Mouse (Mus musculus) induced T-regulatory cell, adult 2 months (primary cell): Measurements from ENCODE around the gene Tmem216.

Source experiments
- DNase-seq: peaks from one replicate; pipeline ENCODE4 v3.0.0-alpha.2; 2012; ENCODE audit warnings: low read depth

The Tmem216 gene

GRCm38 (mm10) chr19:10565217-10565616, 9.2 kb upstream of the Tmem216 start:
- DNase-seq: no peak

DNA sequence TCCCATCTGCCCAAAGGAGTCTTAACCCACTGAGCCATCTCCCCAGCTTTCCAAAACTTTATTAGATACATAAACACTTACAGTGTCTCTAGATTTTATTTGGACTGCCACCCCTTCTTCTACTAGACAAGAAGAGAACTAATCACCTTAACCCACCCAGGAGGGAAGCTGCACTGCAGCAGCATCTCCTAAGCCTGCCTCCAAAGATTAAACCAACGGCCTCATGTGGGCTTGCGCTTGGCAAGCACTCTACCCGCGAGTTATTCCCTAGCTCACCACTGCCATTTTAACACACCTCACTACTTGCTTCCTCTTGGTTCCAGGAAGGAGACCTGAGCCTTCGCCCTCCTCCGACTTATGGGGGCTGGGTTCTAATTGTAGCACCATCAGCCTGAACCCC, 8.2 kb upstream of the Tmem216 start:
- no peak for DNase-seq

DNA sequence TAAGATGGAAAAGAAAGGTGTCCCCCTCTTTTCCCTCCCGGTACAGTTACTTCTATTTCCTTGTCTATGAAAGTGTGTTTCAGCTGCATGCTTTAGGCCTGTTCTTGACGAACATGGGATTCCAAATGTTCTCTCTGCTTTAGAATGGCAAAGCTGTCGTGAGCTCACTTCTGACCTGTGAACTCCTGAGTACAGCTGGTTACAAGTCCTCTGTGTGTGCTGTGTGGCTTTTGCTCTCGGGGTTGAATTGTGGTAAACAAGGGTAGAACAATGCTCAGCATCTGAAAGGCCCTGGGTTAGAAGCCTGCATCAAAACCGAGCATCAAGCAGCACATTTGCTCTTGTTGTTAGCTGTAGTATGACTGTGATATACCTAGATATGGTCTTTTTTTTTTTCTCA, 6.3 kb upstream of the Tmem216 start:
- no peak for DNase-seq

GRCm38 (mm10) chr19:10561558-10562314, 5.7 kb upstream of the Tmem216 start:
- no peak for DNase-seq

DNA sequence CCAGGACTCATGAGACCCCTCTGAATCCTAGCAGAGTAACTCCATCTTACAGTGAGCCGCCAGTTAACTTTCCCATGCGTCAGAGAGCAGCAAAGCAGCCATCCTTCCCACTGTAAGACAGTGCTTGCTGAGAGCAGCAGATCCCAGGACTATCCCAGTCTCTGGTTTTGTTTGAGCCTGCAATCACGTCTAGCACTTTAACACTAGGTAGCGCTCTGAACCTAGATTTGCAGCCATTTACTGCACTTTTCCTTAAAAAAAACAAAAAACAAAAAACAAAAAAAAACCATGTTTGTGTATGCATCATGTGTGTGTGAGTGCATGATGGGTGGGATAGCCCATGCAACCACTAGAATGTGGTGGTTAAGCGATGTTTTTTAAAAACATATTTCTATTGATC, 4.1 kb upstream of the Tmem216 start:
- DNase-seq: no peak

GRCm38 (mm10) chr19:10557837-10558375, 1.9 kb upstream of the Tmem216 start:
- peak; percentile 30 for DNase-seq

GRCm38 (mm10) chr19:10557430-10557829, 1.4 kb upstream of the Tmem216 start:
- no peak for DNase-seq

GRCm38 (mm10) chr19:10557001-10557400, 963 bp upstream of the Tmem216 start:
- peak; percentile 16 for DNase-seq

DNA sequence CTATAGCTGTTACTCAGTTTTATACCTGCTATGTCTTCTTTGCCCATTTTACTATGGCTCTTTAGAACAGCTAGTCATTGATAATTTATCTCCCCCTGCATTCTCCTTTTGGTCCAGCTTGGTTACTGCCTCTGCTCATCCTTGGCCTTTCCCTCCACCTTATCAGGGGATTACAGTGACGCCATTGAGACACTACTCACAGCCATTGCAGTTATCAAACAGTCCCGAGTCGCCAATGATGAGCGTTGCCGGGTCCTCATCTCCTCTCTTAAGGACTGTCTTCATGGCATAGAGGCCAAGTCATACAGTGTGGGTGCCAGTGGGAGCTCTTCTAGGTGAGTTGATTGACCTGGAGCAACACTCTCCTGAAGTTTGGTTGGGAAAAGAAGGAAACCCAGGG, 16.6 kb downstream of the Tmem216 start:
- DNase-seq: no peak

- peak; percentile 41 for DNase-seq
Measured at GRCm38 (mm10) chr19:10530082-10530481, 26.0 kb downstream of the Tmem216 start.

GRCm38 (mm10) chr19:10525910-10526309, 30.1 kb downstream of the Tmem216 start, which contains the start of gene Sdhaf2:
TSS of gene Sdhaf2 (minus strand) at chr19:10526142.
- DNase-seq: peak; percentile 86

DNA sequence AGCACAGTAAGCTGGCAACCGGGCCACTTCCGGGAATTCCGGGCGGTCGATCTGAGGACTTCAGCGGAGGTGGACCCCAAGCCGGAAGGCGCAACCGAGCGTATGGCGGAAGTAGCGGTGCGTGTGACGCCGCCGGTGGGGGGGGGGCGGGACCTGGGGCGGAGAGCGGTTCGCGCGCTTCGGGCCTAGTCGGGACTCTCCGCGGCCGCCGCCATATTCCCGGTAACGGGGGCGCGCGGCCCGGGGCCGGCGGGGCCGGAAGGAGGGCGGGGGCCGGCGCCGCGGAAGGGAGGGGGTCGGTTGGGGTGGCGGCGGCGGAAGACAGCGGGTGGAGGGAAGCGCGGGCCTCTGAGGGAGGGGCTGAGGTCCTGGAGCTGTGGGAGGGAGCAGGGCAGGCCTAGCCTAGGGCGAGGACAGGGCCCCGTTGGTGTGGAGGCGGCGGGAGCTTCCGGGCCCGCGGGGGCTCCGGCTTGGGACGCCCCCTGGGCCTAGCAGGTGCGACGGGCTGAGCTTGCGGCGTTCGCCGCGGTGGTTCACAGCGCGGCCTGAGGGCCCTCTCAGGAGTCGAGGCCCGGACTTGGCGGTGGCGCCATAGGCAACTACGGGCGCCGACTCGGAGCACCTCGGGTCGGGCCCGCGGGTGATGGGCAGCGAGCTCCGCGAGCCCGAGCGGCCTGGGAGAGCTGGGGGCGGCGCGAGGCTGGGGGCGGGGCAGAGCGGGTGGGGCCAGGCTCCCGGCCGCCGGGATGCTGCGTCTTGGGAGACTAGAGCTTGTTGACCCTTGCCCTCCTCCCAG, 30.7 kb downstream of the Tmem216 start, which contains the start of gene Cpsf7:
TSS of gene Cpsf7 (plus strand) at position 161 of the 796 bp plus-strand sequence.
- DNase-seq: peak; percentile 96

GRCm38 (mm10) chr19:10524784-10525105, 31.3 kb downstream of the Tmem216 start:
- DNase-seq: no peak

DNA sequence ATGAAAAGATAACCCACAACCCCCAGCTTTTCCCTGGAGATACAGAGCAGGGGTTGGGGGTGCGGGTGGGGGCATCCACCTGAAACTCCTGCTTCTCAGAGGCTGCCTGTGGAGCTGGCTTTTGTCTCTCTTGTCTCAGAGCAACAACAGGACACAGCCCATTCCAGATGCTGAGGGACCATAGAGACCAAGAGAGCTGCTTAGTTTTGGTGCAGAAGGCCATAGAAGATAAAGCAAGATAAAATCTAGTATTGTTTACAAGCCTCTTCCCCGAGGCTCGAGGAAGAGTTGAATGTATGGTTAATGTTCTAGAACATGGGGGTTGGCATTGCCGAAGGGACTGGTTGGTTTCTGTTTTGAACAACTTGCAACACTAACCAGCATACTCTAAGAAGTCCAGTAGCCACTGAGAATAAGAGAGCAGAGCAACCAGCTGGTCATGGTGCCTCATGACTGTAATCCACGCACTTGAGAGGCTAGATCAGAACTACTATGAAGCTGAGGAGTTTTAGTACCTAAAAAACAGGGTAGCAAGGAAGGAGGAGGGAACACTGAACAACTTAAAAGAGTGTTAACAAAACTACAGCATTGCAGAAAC, 32.5 kb downstream of the Tmem216 start:
- DNase-seq: peak; percentile 40

GRCm38 (mm10) chr19:10521926-10522325, 34.1 kb downstream of the Tmem216 start:
- no peak for DNase-seq

- DNase-seq: peak; percentile 57
Measured at GRCm38 (mm10) chr19:10520355-10520754, 35.7 kb downstream of the Tmem216 start.

DNA sequence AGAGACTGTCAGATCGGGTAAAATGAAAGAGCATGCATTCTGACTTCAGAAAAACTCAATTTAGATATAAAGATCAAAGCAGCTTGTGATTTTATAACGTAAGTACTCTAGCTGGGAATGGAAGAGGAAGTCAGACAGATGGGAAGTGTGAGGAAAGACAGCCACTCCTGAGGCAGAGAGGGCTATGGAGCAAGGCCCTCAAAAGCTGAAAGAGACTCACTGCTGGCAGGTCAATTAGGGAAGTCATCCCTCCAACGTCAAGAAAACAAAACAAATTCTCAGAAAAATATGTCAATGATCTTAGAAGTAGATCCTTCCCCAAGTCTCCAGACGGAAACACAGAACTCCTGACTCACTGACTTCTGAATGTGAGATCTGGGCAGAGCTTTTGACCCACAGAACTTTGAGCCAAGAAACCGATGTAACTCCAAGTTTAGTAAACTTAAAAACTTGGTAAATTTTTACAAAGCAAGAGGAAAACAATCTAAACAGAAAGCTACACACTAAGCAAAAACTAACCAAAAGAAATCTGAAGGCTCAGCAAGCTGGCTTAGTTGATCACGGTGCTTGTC, 45.2 kb downstream of the Tmem216 start:
- no peak for DNase-seq

DNA sequence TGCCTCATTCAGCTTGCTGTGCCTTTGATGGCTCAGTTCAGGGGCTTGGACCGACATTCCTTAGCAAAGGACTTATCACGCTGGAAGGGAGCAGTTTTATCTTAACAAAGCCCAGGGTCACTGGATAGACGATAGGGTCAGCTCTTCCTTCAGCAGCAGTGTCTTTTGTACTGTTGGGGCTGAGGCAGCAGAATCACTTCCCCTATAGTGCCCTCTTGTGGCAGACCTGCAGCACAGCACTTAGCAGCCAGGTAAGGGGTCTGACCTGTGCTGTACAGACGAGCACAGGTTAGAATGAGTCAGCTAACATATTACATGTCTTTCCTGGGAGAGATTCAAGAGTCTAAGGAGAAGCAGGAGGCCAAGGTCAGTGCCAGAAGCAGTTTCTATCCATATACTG, 53.5 kb downstream of the Tmem216 start:
- peak; percentile 71 for DNase-seq

GRCm38 (mm10) chr19:10500581-10500980, 55.5 kb downstream of the Tmem216 start:
- DNase-seq: no peak

GRCm38 (mm10) chr19:10497512-10498160, 58.4 kb downstream of the Tmem216 start:
- no peak for DNase-seq

GRCm38 (mm10) chr19:10496976-10497375, 59.1 kb downstream of the Tmem216 start:
- DNase-seq: no peak

- no peak for DNase-seq
Measured at GRCm38 (mm10) chr19:10495670-10496069, 60.4 kb downstream of the Tmem216 start.
